Mouse (Mus musculus) cerebellum, postnatal 14 days (tissue): ENCODE data around the gene Padi4.

ENCODE experiments used
- DNase-seq, 2 experiments: peaks; one replicate each; pipeline ENCODE4 v3.0.0; 2021; ENCODE audit warnings: mixed read lengths in 2 of 2

Padi4 gene

GRCm38 (mm10) chr4:140731654-140732053 is 42.4 kb downstream of the Padi4 start:
- no peak for DNase-seq

GRCm38 (mm10) chr4:140726907-140727306 is 47.1 kb downstream of the Padi4 start:
- no peak for DNase-seq

GRCm38 (mm10) chr4:140724739-140725138 is 49.3 kb downstream of the Padi4 start:
- no peak for DNase-seq

GRCm38 (mm10) chr4:140723801-140724200 is 50.2 kb downstream of the Padi4 start:
- peak; percentile 50 to 70 for DNase-seq

- DNase-seq, result no peak
These were observed 50.8 kb downstream of the Padi4 start for GRCm38 (mm10) chr4:140723192-140723591.

- DNase-seq, result peak; percentile 44 to 48
These were observed 51.3 kb downstream of the Padi4 start for GRCm38 (mm10) chr4:140722710-140723109.

- no peak for DNase-seq
These were observed 52.0 kb downstream of the Padi4 start for GRCm38 (mm10) chr4:140721968-140722490.

GRCm38 (mm10) chr4:140720091-140720490 is 53.9 kb downstream of the Padi4 start:
- DNase-seq, result no peak

- DNase-seq, result no peak
These were observed 55.6 kb downstream of the Padi4 start for GRCm38 (mm10) chr4:140718436-140718835.

GRCm38 (mm10) chr4:140716994-140717393 is 57.0 kb downstream of the Padi4 start:
- no peak for DNase-seq

- no peak for DNase-seq
These were observed 59.5 kb downstream of the Padi4 start for GRCm38 (mm10) chr4:140714586-140714985.

- peak; percentile 99 for DNase-seq
These were observed 60.3 kb downstream of the Padi4 start for GRCm38 (mm10) chr4:140713480-140714365.

GRCm38 (mm10) chr4:140711360-140711759 is 62.7 kb downstream of the Padi4 start:
- peak in 1 of 2 experiments; percentile 38 for DNase-seq

- DNase-seq, result no peak
These were observed 63.3 kb downstream of the Padi4 start for GRCm38 (mm10) chr4:140710781-140711180.

- DNase-seq, result no peak
These were observed 64.4 kb downstream of the Padi4 start for GRCm38 (mm10) chr4:140709617-140710016.

GRCm38 (mm10) chr4:140709111-140709510 is 64.9 kb downstream of the Padi4 start:
- DNase-seq, result no peak

GRCm38 (mm10) chr4:140708297-140708927 is 65.6 kb downstream of the Padi4 start:
- no peak for DNase-seq

GRCm38 (mm10) chr4:140707615-140708014 is 66.4 kb downstream of the Padi4 start:
- no peak for DNase-seq

GRCm38 (mm10) chr4:140704166-140704565 is 69.9 kb downstream of the Padi4 start:
- DNase-seq, result peak in 1 of 2 experiments; percentile 45

- DNase-seq, result no peak
These were observed 70.4 kb downstream of the Padi4 start for GRCm38 (mm10) chr4:140703636-140704035.

GRCm38 (mm10) chr4:140702611-140703327 is 71.3 kb downstream of the Padi4 start:
- DNase-seq, result peak; percentile 71 to 80

- DNase-seq, result peak; percentile 41 to 59
These were observed 72.1 kb downstream of the Padi4 start for GRCm38 (mm10) chr4:140701716-140702561.
